Mouse (Mus musculus) ES-E14 (cell line): Measurements from ENCODE around the gene Coq8a.

ENCODE experiments used
- MAFK ChIP-seq: IDR thresholded peaks from 2 replicates; pipeline ENCODE4 v1.6.1; 2014; ENCODE audit warnings: mild to moderate bottlenecking, low read depth, low read length, inconsistent platforms; ENCODE audit not compliant: insufficient read depth
- ZNF384 ChIP-seq: IDR thresholded peaks from 2 replicates; pipeline ENCODE4 v1.6.1; 2012; ENCODE audit warnings: low read depth, low read length, inconsistent platforms

DNA sequence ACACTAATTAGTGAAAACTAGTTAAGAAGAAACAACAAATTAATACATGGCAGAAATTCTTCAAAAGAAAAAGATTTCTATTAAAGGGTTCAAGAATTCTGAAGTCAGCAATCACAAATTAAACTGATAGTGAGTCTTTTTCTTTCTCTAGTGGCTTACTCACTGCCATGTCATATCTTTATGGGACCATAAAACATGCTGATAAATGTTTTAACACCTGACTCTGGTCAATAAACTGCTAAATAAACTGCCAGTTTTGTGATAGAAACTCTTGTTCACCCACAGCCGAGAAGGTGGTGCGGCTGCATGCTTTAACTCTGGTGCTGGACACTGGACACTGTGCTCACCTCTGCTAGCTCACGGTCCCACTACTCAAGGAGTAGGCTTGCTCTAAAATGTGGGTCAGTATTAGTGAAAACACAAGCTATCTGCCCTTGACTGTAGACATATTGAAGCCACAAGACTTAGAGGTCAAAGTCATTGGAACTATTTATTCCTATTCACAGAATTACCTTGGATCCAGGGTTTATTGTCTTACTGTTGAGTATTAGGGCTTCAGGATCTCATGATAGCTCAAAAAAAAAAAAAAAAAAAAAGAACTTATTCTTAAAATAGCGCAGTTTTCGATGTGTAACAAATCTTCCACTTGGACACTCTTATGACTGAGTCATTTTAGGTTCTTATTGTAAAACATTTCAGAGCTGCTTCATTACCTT, 71.2 kb downstream of the Coq8a start:
- TF ChIP-seq MAFK (no peak), ZNF384 (no peak)
